Mouse (Mus musculus): ENCODE data around the gene Tceal8.
"Not testable (repeated sequence)": the region's sequence is repeated elsewhere in the genome, so short reads cannot be mapped to it uniquely, and the experiment has no call there.

Tceal8 gene

DNA sequence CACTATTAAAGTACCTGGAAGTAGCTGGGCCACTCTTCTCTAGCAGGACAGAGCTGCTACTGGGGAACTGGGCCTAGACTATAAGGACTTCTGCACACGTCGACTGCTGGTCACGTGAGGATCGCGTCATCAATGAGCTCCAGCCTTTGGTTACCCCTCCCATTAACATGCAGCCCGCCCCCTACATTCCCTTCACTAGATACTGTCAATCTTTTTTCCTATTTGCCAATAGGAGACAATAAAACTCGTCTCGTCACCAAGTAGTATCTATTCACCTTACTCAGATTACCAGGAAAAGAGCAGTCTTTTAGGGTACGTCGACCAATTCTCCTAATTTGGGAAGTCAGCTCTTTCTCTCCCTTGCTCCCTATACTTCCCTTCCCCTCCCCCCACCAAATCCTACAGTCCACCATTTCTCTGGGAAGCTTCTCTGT is at the start of gene Tceal8:
TSS of gene Tceal8 (minus strand) at position 225 of the 434 bp plus-strand sequence.
- DNase-seq, result peak; percentile 20

DNA sequence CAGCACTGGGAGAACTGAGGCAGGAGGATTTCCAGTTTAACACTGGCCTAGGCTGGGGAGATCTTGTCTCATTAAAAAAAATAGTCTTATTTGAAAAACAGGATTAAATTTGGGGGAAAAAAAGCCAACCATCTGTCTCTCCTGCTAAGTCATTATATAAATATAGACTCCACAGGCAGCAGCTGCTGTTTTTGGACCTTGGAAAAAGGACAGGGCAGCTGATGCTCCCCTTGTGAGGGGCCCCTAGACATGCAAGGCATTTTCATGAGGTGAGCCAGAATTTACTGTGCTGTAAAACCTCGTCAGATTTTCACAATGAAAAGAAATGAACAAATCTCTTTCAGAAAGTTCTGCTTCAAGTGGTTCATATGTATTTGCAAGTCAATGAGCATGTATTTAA is 44.2 kb upstream of the Tceal8 start:
- no peak for DNase-seq

DNA sequence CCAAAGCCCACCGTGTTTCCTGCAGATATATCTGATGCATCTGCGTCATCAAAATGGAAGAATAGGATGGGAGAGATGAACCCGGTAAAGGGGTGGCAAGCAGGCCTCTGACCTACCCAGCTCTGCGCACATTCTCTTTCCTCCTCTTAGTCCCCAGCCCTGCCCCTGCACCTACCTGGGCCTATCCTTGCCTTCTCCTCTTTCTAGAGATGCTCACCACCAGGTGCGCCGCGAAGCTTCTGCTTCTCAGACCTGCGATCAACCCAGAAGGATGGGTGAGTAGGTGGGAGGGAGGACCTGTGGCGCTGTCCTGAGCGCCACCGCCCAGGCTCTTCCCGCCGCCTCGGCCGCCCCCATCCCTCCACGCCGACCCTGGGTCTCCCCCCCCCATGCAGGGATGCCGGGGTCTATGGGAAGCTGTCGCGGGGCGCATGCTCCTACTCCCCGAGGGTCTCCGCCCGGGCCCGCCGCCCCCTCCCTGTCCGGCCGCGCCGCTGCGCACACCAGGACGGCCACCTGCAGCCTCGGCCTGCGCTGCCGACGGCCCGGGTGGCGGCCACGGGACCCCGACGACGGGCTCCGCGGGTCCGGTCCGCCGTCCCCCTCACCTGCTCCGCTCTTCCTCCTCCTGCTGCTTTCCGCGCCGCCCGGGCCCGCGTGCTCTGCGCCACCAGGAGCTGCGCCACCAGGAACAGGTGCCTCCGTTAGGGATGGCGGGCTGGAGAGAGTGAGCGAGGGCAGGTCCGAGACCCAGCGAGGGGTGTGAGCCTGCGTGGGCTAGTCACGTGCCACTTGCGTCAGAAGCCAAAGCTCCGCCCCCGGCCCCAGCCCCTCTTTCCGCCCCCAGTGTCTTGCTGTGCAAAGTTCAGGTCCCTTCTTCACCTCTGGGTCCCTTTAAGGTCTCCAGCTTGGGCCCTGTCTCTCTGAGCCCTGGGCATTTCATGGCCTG is 42.9 kb upstream of the Tceal8 start, which contains the start of the genes Tceal7 and Bex1:
TSS of gene Tceal7 (plus strand) at position 51 of the 949 bp plus-strand sequence.
TSS of gene Bex1 (minus strand) at position 785 of the 949 bp plus-strand sequence.
- DNase-seq, result not testable (repeated sequence)

DNA sequence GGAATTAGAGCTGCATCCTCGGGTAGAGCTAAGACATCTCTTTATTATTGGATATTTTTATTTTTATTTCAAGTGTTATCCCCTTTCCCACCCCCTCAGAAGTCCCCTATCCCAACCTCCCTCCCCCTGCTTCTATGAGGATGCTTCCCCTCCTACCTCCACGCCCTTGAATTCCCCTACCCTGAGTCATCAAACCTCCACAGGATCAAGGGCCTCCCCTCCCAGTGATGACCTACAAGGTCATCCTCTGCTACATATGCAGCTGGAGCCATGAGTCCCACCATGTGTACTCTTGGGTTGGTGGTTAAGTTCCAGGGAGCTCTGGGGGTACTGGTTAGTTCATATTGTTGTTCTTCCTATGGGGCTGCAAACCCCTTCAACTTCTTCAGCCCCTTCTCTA is 41.3 kb upstream of the Tceal8 start:
- no peak for DNase-seq

DNA sequence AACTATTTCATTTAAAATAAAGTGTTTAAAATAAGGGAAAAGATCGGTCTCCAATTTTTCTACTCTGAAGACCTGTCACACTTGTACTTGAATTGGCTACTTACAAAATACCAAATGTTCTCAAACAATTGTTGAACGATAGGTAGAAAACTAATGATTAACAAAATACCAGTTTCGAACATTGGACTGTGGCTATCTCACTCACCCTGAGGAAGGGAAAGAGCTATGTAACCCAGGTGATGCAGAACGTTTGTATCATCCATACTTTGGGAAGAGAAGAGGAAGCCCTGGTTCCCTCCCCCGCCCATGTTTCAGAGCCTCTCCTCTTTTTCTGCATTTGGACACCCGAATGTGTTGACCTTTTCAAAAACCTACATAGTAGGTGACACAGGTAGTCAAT is 32.3 kb upstream of the Tceal8 start:
- no peak for DNase-seq

DNA sequence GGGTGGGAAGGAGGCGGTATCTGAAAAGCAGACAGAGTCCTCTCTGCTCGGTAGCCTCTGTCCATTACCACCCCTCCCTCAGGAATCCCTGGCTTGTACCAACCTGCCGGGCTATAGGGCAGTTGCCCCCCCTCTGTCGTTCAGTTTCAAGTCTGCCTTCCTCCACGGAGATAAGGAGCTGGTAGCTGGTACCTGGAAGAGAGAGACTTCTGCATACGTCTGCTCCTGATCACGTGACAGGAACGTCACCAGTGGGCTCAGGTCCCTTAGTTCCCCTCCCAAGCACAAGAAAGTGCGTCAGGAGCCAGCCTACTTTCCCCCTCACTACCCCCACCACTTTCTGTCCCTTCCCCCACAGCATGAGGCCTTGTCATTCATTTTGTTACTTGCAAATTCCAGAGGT is 31.5 kb upstream of the Tceal8 start, which contains the start of gene Tceal5:
TSS of gene Tceal5 (minus strand) at position 213 of the 403 bp plus-strand sequence.
- no peak for DNase-seq

DNA sequence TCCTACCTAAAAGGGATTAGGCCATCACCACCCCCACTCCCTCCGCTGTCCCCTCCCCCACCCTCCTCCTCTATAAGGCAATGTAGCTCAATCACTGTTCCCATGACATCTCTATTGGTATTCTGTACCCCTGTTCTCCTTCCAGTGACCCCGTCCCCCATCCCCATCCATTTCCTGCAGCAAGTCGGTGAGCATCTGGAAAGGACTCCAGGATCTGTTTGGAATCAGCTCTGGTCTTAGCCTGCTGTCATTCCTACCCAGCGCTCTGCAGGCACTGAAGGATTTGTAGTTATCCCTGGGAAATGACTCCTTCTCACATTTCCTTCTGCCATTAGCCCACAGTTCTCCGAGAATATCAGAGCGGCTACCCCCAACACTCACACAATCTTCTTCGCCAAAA is 31.1 kb upstream of the Tceal8 start:
- DNase-seq, result no peak

DNA sequence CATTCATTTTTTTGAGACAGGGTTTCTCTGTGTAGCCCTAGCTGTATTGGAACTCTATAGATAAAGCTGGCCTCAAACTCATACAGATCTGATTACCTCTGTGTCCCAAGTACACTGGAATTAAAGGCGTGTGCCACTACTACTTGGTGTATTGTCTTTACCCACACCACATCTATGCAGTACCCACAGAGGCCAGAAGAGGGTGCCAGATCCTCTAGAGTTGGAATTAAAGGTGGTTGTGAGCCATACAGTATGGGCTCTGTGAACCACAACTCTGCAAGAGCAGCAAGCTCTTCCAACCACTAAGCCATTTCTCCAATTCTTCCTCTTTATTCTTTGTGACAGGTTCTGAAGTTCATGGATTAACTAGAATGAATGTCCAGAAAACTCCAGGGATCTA is 24.7 kb upstream of the Tceal8 start:
- peak; percentile 48 for DNase-seq

DNA sequence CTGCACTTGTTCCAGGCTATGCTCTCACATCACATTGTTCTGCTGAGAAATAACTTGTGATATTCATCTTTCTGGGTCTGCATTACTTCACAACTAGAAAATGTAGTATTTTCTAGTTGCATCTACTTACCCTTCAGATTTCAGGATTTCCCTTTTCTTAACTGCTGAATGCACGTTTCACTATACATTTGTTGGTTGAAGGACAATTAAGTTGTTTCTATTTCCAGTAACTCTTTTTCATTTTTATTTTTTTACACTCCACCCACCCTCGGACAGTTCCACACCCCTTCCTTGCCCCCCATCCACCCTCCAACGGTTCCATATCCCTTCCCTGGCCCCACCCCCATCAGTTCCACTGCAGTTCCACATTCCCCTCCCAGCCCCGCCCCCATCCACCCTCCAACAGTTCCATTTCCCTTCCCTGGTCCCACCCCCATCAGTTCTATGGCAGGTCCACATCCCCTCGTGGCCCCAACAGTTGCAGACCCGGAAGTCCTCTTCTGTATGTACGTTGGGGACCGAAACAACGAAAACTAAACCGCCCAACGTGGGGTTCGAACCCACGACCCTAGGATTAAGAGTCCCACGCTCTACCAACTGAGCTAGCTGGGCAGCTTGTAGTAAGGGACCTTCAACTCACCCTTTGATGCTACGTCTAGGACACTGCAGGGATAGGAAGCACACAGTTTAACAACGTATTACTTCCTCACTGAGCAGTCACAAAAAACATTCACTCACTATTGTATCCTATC is 23.2 kb upstream of the Tceal8 start:
- DNase-seq, result no peak

DNA sequence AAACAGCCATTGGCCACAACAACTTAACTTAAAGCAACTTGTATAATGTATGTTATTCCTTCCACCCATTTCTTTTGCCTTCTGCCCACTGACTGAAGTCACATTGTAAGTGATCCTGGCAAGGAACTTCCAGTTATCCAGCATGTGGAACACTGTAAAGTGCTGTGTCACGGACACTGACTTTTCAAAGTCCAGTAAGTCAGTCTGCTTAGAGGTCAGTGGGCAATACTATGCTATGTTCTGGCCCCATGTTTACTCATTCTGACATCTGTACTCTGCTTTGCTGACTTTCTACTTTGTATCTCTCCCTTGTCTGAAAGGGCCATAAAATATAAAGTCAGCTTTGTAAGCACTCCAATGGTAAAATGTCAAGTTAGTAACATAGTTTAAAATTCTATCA is 11.0 kb upstream of the Tceal8 start:
- no peak for DNase-seq

DNA sequence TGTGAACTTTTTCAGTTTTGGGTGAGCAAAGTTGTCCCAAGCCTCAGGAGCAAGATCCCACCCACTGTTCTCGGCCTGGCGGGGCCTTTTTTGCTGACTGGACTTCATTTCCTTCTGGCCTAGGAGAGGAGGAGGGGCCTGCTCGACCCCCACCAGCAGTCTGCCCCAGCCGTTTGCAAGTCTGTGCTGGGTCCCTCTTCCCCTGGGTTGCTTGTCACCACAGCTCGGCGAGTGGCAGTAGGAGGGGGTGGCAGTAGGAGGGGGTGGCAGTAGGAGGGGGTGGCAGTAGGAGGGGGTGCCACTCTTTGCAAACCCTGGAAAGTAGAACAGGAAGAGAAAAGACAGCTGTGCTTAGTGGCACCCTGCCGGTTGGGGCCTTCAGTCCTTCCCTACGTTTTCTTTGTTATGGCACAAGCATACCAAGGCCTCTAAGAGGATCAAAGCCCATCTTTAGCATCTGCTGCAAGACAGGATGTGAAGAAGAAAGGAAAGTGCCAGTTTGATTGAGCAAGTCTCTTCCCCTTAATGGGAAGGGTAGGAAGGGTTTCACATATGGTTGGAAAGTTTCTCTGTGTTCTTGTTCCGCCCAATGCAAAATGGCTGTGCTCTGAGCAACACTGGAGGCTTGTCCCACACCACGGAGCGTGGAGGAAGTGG is 8.9 kb upstream of the Tceal8 start:
- peak; percentile 25 for DNase-seq

DNA sequence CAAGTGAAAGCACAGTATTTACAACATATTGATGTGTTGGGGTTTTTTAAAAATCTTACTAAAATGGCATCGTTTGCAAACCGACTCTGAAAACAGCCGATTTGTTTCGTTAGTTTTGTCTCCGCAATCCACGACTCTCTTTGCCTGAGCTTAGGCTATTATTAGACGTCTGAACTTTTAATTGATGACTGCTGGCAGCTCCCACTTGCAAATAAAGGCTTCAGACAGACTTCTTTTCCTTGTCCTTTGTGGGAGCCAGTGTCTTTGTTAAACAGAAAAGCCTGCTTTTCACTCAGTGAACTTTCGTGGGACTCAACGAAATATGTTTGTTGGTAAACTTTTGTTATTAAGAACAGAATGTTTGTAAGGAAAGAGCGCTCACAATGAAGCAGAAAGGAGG is 644 bp upstream of the Tceal8 start:
- no peak for DNase-seq

DNA sequence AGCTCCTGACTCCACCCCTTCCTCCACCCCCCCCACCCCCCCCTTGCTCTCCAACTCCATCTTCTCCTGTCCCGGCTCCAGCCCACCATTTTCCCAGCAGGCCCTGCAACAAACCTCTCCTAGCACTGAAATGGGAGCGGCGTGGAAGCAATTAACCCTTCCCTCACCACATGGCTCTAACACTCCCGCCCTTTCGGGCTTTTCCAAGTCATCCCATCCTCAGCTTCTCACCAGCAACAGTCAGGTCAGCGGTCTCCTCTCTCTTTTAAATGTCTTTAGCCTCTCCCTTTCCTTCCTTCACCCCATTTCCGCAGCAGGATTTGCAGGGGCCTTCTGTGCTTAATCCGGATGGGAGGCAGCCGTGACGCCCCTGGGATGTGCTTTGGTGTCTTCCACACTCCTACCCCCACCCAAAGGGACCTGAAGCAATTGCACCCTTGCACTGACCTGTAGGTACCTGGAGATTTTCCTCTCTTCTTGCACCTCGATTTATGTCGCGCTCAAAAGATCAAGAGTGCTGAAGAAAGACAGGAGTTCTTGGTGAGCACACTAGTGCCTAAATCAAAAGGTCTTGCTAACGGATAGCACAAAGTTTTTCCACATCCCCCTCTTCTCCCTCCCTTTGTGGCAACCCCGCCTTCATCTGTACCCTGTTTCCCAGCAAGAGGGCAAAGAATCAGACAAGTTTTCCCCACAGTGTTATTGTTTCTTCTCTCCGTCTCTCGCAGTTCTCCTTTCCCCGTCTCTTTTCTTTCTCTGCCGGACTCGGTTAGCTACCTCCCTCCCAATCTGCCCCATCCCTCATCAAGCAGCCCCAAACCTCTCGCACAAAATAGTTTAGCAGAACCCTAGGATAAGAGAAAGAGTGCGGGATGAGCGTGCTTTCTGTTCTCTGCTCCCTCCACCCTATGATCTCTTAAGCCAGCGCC is 689 bp downstream of the Tceal8 start:
- peak; percentile 1 for DNase-seq

DNA sequence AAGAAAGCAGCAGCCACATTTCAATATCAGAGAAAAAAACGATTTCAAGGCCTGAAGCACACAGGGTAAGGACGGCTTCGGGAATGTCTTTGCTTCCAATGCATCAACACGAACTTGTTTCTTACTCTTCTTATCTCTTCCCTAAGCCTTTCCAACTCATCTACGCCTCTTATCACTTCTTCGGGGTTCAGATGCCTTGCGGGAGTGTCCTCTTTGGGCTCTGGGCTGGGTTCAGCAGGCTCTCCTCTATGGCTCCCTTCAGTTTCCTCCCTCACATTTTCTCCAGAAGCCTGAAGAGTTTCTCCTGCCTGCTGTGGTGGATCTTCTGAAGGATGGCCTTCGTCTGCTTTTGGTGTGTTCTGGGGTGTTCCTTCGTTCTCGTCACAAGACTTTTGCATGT is 1.5 kb downstream of the Tceal8 start:
- DNase-seq, result no peak

DNA sequence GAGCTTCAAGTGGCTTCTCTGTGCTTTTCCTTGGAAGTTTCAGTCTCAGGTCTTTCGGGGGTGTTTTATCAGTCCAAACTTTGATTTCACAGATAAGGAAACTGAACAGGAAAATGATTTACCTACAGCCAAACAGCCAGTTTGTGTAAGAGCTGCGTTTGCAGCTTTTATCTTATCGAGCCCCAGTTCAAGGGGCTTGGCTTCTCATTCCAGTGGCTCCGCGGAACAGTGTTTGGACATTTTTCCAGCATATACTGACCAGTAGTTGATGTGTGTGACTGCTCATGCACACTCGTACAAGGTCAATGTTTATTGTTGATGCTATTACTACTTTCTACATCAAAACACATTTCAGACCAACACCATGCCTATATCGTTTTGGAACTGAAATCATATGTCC is 27.9 kb downstream of the Tceal8 start:
- no peak for DNase-seq

DNA sequence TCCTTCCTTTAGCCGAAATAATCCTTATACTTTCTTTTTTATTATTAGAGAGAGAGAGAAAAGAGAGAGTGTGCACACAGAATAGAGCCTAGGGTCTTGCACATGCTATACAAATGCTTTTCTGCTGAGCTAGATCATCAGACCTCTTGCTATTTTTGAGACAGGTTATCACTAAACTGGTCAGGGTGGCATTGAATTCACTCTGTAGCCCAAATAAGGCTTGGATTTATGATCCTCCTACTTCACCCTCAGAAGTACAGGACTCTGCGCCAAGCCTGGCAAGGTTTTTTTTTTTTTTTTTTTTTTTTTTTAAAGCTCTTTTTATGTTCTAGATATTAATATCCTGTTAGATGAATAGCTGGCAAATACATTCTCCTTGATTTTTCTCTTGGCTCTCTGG is 28.4 kb downstream of the Tceal8 start:
- DNase-seq, result no peak

DNA sequence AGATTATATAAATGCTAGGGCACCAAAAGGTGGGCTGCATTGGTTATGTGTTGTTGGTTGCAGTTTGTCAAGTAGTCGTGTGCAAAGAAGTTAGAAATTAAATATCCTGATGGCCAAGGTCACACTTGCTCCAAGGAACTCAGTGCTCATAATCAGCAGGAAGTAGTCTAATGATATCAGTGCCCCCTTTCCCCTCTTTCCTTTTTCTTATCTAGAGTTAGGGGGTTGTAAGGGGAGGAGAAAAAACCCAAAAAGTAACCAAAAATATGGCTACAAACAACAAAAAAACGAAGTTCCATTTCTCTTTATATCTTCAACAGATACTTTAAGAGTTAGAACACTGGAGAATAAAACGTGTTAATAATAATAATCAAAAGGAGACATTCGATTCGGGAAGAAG is 30.8 kb downstream of the Tceal8 start:
- DNase-seq, result no peak

DNA sequence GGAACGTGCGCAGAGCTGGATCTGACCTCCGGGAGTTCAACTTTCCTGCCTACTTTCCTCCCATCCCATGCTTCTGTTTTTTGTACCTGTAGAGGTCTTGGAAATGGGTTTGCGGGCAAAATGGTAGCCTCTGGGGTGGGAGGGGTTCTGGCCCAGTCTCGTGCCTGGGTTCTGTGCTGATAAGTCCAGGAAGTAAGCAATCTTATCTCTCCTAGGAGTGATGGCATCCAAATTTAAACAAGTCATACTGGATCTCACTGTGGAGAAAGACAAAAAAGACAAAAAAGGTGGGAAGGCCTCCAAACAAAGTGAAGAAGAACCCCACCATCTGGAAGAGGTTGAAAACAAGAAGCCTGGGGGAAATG is 32.5 kb downstream of the Tceal8 start:
- DNase-seq, result not testable (repeated sequence)

DNA sequence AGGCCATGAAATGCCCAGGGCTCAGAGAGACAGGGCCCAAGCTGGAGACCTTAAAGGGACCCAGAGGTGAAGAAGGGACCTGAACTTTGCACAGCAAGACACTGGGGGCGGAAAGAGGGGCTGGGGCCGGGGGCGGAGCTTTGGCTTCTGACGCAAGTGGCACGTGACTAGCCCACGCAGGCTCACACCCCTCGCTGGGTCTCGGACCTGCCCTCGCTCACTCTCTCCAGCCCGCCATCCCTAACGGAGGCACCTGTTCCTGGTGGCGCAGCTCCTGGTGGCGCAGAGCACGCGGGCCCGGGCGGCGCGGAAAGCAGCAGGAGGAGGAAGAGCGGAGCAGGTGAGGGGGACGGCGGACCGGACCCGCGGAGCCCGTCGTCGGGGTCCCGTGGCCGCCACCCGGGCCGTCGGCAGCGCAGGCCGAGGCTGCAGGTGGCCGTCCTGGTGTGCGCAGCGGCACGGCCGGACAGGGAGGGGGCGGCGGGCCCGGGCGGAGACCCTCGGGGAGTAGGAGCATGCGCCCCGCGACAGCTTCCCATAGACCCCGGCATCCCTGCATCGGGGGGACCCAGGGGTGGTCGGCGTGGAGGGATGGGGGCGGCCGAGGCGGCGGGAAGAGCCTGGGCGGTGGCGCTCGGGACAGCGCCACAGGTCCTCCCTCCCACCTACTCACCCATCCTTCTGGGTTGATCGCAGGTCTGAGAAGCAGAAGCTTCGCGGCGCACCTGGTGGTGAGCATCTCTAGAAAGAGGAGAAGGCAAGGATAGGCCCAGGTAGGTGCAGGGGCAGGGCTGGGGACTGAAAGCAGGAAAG is 33.1 kb downstream of the Tceal8 start, which contains the start of gene Bex4:
TSS of gene Bex4 (plus strand) at position 170 of the 813 bp plus-strand sequence.
- DNase-seq, result not testable (repeated sequence)

DNA sequence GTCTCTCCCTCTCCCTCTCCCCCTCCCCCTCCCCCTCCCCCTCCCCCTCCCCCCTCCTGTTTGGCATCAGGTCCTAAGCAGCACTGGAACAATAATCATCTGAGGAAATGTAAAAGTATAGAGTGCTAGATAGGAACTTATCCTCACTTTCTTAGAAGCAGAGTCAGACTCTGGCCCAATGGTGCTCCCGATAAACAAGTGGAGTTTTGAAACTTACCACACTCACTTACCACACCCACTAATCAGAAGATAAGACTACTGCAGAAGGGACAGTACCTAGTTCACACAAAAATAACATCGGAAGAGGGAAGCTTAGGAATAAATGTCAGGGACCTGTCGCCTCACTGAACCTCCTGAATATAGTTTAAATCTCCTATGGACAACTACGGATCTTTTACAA is 36.6 kb downstream of the Tceal8 start:
- DNase-seq, result no peak

DNA sequence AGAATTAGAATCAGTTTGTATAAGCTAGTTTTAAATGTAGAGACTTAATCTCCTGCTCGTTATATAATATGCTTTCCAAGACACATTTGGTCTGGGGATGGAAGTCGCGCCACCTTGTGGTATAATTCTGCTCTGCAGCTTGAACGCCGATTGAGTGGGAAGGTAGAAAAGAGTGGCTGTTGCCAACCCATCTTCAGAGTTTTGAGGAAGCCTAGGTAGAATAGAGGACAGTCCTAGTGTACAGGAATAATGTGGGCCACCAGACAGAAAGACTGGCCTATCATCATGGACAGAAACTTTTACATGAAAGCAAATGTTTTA is 44.4 kb downstream of the Tceal8 start:
- peak; percentile 26 for DNase-seq

Data from thymus, postnatal 25 days (tissue).